Mouse (Mus musculus): Measurements from ENCODE around the gene Plod2. TPM values are rescaled to one million over a fixed set of nuclear protein-coding genes. Genes with fewer than 3 reads are reported as not detected.

Gene Plod2
- total RNA-seq, 2 experiments from 2014 or later, result 3.0 to 4.6 TPM

DNA sequence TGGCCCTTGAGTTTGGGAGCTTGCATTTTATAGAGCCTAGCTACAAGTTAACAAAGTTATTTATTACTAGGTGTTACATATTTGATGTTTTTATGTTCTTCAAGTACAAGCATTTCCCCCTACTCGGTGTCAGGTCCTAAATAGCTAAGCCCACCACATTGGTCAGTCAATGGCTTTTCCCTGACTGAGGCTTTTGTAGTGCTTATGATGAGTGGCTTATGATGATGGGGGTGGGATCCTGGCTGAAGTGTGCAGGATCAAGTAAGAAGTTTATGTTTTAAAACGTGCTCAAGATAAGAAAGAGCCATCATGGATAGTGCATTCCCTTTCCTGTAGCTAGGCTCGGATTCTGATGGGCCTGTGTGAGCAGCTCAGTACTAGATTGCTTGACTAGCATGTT lies 10.7 kb downstream of the Plod2 start:
- DNase-seq (ENCODE audit: low spot score in 2 of 2), result no peak

DNA sequence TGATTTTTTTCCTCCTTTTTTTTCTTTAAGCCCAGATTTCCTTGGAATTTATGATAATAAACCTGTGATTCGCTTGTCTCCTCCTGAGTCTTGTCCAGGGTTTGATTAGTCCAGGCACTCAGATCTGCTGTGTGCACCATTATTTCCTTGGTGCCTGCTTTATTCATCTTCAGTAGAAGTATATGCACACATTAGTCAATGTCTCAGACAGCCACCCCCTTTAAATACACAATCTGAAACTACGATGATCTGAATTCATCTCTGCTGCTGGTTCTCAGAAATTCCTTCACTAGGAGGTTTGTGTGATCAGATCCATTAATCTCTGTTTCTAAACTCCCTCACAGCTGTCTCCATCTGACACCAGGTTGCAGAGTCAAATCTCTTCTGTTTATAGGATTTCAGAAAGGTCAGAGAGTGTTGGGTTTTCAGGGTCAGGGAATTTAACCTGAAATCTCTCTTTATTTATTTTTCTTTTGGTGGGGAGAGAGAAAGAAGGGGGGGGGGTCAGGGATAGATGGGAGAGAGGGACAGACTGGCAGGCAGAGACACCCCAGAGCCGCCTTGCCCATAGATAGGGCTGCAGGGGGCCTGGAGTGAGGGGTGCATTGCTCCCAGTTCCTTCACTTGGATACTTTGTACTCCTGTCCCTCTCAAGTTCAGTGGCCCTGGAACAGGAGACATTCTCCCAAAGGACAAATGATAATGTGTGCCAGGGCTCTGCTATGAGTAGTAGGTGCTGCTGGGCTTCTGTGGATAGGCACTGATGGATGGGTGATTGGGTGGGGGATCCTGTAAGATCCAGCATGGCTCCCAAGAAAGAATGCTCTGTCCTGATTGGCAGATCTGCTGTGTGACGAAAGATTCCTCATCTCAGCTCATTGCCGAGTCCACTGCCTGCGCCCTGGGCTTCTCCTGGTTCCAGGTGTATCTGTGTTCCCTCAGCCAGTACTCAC lies 13.3 kb downstream of the Plod2 start:
- DNase-seq (ENCODE audit: low spot score in 2 of 2), result no peak

DNA sequence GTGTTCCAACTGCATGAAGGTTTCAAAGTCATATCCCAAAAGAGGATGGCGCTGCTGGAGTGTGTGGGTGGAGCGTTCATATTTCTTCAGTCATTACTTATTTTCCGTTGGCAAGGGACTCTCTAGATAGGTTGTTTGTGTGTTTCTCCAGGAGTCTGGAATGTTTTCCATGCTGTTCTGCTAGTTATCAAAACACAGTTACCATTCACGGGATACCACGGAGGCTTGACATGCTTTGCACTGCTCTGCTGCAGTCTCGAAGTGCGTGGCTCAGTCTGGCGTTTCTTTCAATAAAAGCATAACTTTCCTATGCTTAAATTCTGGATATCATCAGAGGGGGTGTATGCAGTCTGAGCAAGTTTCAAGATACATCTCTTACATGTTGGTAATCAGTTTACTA lies 17.7 kb downstream of the Plod2 start:
- DNase-seq (ENCODE audit: low spot score in 2 of 2), result no peak

DNA sequence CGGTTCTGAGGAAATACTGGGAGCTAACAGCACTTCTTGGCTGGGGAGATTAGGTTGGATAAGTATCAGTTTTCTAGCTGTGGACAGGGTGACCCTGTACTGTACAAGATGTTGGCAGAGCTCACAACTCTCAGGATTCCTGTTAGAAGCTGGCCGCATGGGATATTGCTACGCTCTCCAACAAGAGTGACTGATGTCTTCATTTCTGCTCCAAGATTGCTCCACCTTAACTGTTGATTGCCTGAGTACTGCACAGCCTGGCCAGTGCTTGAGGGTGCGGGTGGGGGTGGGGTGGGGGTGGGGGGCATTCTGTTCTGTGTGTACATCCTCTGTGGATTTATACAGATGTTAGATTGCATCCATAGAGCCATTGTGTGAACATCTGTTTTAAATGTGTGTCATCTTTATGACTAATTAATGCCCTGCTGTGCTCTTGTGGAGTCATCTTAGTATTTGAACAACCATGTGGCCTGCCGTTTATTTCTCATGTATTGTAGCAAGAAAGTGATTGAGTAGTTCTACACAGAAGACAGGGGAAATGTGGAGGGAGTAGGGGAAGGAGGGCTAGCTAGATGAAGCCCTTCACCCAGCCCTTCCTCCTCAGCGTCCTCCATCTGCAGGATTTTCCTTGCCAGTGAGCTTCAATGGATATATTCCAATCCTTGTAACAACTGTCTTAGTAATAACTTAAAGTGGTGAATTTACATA lies 19.0 kb downstream of the Plod2 start:
- no peak for DNase-seq (ENCODE audit: low spot score in 2 of 2)

DNA sequence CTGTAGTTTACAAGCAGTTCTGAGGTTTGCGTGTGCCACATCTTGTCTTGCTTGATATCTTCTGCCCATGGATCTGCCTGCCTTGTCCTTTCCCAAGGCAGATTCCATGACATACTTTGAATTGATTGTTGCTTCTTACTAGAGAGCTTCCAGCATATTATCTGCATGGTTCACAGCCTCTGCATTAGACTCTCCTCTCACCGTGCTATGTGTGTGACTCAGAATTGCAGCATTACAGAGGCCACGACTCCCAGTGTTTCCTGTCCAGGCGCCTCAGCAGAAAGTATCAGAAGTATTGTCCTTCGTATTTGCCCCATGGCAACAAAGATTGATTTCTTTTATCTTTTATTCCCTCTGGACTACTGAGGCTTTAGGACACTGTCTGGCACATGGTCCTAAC lies 20.4 kb downstream of the Plod2 start:
- DNase-seq (ENCODE audit: low spot score in 2 of 2), result no peak

DNA sequence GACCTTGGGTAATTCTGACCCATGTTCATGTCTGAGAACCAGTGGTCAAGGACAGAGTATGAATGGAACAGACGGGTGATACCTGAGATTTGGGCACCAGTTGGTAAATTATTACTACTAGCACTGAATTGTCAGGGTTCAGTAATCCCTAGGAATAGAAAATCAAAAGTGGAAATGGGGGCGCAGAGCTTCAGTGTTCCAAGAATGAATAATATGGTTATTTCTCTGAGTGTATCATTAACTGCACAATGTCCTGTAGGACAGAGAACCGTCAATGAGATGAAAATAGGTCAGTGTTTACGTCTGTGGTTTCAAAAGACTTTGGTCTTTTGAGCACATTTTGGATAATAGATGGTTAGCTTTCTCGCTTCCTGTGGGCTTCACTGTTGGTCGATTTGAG lies 21.3 kb downstream of the Plod2 start:
- no peak for DNase-seq (ENCODE audit: low spot score in 2 of 2)

DNA sequence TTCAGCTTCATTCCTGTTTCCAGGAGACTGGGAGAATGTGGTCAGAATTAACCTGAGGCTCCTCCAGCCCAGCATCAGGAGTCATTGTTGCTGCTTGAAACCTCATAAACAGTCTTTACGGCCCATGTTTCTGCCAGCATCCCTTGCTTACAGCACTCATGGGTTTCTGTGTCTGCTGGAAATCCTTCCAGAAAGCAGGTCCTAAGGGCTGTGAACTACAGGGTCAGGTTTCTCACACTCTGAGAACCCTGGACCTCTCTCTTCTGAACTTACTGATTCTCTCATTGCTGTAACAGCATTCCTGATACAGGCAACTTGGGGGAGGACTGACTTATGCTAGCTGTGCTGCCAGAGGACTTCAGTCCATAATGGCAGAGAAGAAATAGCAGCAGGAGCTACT lies 22.4 kb downstream of the Plod2 start:
- DNase-seq (ENCODE audit: low spot score in 2 of 2), result no peak

DNA sequence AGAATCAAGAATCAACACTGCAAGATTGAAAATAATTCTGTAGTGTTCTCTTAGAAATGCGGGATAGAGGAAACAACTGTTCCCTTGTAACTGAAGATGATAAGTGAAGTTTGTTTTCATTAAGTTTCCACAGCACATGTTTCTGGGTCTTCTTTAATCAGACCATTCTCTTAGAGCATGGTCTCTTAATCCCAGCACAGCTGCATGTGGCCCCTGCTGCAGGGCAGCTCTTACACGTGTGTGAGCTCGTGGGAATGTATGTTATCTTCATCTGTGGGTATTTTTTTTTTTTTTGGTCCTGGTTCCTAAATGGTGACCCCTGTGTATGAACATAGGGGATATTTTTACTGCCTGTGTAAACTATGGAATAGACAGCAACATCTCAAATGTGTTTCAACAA lies 24.2 kb downstream of the Plod2 start:
- DNase-seq (ENCODE audit: low spot score in 2 of 2), result no peak

DNA sequence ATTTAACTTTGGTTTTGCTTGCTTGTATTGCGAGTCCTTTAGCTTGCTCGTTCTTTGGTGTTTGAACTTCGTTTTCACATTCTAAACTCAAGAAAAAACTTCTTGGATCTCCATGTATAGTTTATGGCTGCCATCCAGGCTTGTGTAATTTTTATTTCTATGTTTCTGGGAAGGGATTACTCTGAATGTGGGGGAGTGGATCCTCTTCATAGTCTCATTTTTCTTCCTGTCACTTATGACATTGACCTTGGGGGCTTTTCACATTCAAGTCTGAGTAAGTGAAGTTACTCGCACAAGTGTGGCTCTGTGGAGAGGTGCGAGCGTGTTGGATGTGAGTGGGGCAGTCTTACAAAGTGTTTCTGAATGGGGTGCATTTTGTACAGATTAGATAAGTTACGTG lies 25.5 kb downstream of the Plod2 start:
- DNase-seq (ENCODE audit: low spot score in 2 of 2), result no peak

DNA sequence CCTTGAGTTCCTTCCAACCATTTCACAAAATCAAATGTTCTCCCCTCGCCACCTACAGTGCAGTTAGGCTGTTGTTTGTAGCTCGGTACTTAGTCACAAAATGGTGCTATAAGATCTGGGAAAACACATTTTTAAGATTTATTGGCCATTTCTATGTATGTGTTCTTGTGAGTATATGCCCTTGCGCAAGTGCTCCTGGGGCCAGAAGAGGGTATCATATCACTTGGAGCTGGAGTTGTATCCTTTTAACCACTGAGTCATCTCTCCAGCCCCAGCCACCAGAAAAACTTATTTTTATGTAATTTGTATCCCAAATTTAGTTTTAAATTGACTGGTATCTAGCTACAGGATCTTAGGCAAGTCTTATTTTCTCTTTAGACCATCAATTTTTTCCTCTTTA lies 26.8 kb downstream of the Plod2 start:
- DNase-seq (ENCODE audit: low spot score in 2 of 2), result no peak

DNA sequence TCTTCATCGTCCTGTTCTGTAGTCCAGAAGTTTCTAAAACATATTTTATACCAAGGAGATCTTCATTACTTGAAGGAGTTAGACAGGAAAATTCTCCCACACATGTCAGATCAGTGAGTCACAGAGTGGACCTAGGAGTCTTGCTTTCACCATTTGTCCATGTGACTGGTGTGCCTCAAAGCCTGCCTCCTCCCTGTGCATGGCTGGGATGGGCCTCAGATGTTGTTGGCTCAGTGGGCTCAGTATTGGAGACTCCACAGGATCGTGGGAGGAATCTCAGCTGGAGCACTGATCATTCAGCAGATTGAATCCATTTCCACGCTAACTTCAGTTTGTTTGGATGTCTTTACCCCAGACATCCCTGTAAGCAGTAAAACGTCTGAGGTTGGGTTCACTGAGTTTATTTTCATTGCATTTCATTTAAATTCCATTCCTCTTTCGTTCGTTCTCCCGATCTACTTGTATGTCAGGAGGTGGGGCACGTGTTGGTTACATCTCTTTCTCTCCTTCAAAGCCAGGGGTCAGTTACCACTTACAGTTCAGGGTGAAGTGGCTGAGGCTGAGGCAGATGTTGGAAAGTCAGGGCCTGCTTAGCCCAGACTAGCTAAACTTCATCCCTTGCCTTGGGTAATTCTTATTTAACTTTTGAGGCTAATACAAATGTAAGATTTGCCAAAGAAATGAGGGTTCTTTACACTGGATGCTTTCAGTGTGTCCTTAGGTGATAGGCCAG lies 30.5 kb downstream of the Plod2 start:
- DNase-seq (ENCODE audit: low spot score in 2 of 2), result no peak

DNA sequence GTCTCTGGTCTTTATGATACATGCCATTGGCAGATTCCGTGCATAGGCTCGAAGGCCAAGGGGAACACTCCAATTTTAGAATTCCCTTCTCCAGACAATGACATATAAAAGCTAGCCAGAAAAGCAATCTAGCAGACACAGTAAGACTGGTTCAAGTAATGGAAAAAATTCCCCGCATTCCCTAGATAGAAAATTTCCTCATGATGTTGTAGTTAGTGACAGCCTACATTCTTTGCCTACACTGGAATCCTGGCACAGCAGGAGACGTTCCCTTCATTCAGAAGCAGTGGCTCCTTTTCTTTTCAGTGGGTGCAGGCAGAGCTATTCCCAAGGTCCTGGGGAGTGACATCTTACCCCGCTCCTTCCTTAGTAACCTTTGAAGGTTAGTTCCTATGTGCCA lies 41.9 kb downstream of the Plod2 start:
- no peak for DNase-seq (ENCODE audit: low spot score in 2 of 2)

DNA sequence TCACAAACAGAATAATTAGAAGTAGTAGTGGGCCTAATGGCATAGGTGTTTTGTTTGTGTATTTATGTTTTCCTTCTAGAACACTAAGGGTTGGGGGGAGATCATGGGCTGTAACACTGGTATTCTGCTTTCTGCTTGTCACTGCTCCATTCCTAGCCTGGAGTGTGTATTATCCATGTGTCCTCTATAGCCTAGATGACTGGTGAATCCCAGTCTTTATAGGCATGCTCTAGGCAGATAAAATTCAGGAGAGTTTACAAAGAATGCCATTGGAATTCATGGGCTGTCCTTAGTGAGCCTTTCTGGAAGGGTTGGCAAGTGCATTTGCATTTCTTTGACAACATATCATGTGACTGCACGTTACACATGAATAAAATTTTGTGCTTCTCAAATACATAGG lies 44.0 kb downstream of the Plod2 start:
- no peak for DNase-seq (ENCODE audit: low spot score in 2 of 2)

DNA sequence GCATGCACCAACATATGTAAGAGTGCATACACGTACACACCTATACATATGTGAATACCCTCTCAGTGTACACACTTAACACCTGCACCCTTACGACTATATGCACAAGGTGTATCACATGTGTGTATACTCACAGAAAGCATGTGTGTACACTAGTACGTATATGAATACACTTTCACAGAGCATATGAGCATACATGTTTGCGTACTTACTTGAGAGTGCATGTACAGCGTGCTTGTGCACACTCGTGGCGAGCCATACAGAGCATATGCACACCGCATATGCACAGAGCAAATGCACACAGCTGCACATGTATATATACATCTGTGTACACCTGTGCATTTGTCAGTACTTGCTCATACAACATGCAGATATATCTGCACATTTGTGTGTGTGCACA lies 45.4 kb downstream of the Plod2 start:
- DNase-seq (ENCODE audit: low spot score in 2 of 2), result no peak

DNA sequence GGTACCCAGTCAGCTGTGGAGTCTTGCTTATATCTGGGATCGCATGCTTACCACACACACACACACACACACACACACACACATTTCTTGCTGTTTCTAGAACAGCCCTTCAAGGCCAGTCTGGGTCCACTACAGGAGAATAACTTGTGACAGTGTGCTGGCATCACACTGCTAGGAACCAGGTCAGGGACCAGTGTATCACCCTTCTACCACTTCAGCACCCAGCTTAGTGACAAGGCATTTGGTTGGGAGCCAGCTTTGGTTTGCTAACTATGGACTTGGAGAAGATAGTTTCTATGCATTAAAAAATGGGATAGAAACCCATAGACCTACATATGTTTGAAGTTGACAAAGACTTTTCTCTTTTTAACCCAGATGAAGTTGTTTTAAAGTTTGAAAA lies 46.2 kb downstream of the Plod2 start:
- DNase-seq (ENCODE audit: low spot score in 2 of 2), result no peak

DNA sequence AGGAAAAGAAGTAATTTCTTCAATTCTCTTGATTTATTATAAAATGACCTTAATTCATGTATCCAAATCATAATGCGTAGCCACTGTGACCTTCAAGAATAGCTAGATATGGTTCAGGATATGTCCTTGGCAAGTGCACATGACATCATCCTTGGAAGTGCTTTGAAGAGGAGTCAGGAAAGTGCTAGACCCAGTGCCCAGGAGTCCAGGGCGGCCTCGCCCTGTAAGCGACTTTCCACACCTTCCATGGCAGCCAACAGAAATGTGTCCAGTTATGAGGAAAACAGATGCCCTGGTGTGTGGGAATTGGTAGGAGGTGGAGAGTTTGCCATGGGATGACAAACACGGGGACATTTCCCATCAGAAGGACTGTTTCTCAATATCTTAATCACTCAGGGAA lies 47.0 kb downstream of the Plod2 start:
- DNase-seq (ENCODE audit: low spot score in 2 of 2), result no peak

DNA sequence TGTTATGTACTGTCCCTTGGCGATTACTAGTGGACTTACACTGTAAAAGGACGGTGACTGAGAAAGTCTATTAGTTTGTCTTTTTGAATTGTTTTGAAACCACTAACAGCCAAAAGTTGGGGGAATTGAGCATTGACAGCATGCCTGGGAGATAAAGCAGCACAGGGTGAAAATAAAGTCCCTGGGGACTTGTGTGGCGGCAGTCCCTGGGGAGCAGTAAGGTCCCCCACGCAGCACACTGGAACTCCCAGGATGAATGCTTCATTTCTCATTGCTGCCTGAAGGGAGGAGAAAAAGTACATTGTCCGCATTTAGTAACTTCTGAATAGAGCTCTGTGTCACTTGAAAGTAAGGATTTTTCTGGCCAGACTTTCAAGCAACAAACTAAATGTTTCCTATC lies 49.5 kb downstream of the Plod2 start:
- DNase-seq (ENCODE audit: low spot score in 2 of 2), result no peak

DNA sequence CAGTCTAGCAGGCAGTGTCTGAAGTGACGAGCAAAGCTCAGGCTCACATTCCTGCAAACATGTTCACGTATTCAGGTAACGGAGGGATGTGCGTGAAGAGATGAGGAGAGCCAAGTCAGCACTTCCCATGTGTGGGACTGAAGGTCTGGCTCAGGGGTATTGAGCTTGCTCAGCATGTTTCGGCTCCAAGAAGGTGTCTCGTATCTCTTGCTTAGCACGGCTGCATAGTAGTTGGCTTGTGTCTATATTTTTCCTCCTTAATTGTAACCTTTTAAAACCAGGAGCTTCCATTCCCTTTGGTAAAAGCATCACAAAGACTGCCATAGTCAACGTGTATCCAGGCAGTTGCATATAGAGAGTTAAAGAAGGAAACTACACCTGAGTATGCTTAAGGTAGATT lies 50.7 kb downstream of the Plod2 start:
- DNase-seq (ENCODE audit: low spot score in 2 of 2), result no peak

DNA sequence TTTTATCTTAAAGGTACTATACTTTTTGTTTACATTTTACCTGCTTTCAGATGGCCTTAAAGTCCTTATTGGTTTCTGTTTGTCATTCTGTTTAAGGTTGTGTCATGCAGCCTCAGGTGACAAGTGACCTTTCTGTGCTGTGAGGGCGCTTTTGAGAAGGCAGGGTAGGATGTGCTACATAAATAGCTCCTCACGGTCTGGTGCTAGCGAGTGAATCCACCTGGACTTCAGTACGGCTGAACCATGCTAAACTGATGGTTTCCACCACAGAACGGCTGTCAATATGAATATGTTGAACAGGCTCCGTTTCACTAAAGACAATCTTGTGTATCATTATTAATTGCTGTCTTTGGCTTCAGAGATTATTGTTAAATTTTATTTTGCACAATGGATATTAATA lies 52.5 kb downstream of the Plod2 start:
- no peak for DNase-seq (ENCODE audit: low spot score in 2 of 2)

DNA sequence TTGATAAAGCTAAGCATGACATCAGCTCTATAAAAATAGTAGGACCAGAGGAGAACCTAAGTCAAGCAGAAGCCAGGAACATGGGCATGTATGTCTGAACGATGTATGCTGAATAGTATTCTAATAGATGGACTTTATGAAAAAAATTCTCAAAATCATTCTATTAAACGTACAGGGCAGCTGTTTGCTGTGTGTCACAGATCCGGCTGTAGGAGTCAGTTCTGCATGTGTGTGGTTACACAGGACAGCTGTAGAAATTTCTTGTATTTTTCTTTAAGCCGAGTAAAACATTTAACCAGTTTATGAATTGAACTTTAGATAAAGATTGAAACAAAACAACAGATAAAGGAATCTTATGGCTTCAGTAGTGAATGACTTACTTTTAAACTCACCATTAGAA lies 53.3 kb downstream of the Plod2 start:
- no peak for DNase-seq (ENCODE audit: low spot score in 2 of 2)

DNA sequence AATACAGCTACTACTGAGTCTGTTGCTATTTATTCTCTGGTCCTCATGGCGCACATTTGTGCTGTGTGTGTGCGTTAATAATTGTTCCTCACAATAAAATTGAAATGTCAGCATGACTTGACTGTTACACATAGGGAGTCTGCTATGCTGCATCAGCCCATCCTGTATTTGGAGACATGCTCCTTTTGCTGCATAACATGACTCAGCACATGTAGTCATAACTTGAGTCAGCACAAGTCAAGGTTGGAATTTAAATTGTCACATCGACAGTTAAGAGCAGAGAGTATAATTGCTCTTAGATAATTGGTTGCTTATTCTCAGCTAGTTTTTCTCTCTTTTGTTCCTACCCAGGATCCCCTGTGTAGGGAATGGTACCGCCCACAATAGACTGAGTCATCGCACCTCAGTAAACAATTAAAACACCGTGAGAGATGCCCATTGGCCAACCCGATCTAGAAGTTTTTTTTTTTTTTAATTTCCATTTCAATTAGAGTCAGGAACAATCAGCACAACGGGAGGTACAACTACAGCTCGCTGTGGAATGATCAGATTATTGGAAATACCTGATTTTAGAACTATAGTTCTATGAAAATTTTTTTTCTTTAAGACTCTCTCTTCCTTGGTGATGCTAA lies 55.0 kb downstream of the Plod2 start:
- DNase-seq (ENCODE audit: low spot score in 2 of 2), result no peak

DNA sequence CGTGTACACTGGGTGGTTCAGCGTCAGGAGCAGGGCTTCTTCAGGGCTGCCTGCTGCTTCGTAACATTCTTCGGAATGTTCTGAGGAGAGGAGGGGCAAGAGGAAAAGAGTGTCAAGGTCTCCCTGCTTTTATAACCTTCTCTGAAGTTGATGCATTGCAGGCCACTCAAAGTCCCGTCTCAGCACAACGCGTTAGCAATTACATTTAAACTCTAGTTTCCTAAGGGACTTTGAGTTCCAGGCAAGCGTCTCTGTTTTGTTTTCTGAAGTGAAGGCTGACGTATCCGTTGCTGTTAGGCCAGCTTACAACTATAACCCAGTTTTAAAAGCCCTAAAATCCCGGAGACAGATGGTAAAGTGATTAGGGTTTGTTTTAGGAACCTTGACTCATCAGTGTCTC lies 55.8 kb downstream of the Plod2 start:
- DNase-seq (ENCODE audit: low spot score in 2 of 2), result no peak

Measured in left cerebral cortex, adult 18-20 months (tissue).